Mouse (Mus musculus) hindbrain, embryonic 16.5 days (tissue): ENCODE measurements around the gene Tspan17. TPM values are rescaled to one million over a fixed set of nuclear protein-coding genes. Genes with fewer than 3 reads are reported as not detected.

Experiments used
- ATAC-seq: fragments of 200-750 bp; cut with Nextera tagmentation; 2 replicates; pipeline ENCODE4 v1.8.0; 2017; ENCODE audit warnings: moderate TSS enrichment, moderate library complexity
- H3K27ac ChIP-seq: fragments of 300-500 bp; sonication (generic); 2 replicates; pipeline ENCODE4 v1.5.1; 2014; ENCODE audit warnings: low read depth, mild to moderate bottlenecking, control low read depth, low read length, moderate library complexity
- H3K27me3 ChIP-seq: fragments of 300-500 bp; sonication (generic); replicated peaks from 2 replicates; pipeline ENCODE4 v1.6.1; 2014; ENCODE audit warnings: low read length; ENCODE audit not compliant: control insufficient read depth, insufficient read depth
- H3K36me3 ChIP-seq: fragments of 300-500 bp; sonication (generic); 2 replicates; pipeline ENCODE4 v1.6.1; 2014; ENCODE audit warnings: mild to moderate bottlenecking, low read length, moderate library complexity, mixed read lengths; ENCODE audit not compliant: control insufficient read depth, insufficient read depth
- H3K4me1 ChIP-seq: fragments of 300-500 bp; sonication (generic); 2 replicates; pipeline ENCODE4 v1.6.1; 2014; ENCODE audit warnings: low read depth, low read length; ENCODE audit not compliant: control insufficient read depth, insufficient read depth
- H3K4me2 ChIP-seq: fragments of 300-500 bp; sonication (generic); 2 replicates; pipeline ENCODE4 v1.6.1; 2014; ENCODE audit warnings: mild to moderate bottlenecking, low read length, control low read depth, moderate library complexity
- H3K4me3 ChIP-seq: fragments of 300-500 bp; sonication (generic); 2 replicates; pipeline ENCODE4 v1.5.1; 2014; ENCODE audit warnings: mild to moderate bottlenecking, low read length, control low read depth, moderate library complexity
- H3K9ac ChIP-seq: fragments of 300-500 bp; sonication (generic); 2 replicates; pipeline ENCODE4 v1.6.1; 2014; ENCODE audit warnings: low read depth, mild to moderate bottlenecking, control low read depth, low read length, moderate library complexity
- H3K9me3 ChIP-seq: fragments of 300-500 bp; sonication (generic); 2 replicates; pipeline ENCODE4 v1.6.1; 2014; ENCODE audit warnings: mild to moderate bottlenecking, low read length, moderate library complexity; ENCODE audit not compliant: control insufficient read depth
- WGBS: fragments of 180-500 bp; shearing (Covaris S2); extraction: QIAGEN DNeasy Blood & Tissue Kit; methylation state at CpG from one replicate; pipeline ENCODE4 v1.1.7; 2014; 5-methylcytosine and 5-hydroxymethylcytosine counted together
- polyA plus RNA-seq: library from polyadenylated mRNA; unstranded; fragments of >200 nt; fragmentation: Nextera tagmentation; extraction: Ambion mirVana; gene quantifications from 2 replicates; pipeline ENCODE4 v1.2.1, GENCODE M21; 2015

Tspan17 gene
- polyA plus RNA-seq = 105 and 131 TPM in 2 replicates

DNA sequence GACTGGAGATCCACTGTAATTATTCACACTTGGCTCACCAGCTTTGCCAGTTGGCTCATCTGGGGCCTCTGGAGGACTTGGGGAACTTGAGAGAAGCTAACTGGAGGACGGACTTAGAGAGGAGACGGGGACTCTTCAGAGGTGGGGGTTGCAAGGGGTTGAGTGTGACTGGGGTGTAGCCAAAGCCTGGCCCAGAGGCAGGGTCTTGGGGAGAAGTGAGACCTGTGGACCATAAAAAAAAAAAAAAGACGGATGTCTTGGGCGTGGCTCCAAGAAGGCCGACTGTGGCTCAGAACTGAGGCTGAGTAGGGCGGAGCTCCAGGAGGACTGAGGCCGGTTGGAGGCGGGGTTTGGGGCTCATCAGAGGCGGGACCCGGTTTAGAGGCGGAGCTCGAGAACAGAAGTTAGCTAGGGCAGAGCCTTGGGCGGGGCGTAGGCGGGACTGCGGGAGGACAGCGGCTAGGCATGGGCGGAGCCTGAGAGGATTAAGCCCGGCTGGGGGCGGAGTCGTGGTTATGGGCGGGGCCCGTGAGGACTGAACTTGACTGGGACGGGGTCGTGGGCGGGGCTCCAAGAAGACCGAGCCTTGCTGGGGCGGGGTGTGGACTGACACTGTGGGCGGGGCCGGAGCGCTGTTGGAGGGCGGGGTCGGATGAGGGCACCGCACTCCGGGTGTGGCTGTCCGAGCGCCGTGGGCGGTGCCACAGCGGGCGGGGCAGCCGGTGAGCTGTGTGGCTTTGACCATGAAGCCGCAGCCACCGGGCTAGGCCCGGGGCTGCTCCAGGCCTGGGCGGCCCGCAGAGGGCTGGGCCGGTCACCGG, at the start of gene Tspan17:
Tspan17 (plus strand) TSS at position 638 of the 821 bp plus-strand sequence.
- peak; percentile 90 for ATAC-seq
- Histone ChIP-seq H3K9me3 (no peaks in the 10 kb centered on the region), H3K27me3 (peaks cover 3% of the 10 kb centered on the region; the same call in 1 of the 2 replicates), H3K4me2 (peak within 1 kb of the TSS; percentile 79), H3K27ac (0 out of 2 replicates have a peak within 1 kb of the TSS, but pooled peaks have one; percentile 50), H3K9ac (peak within 1 kb of the TSS; percentile 70), H3K4me3 (peak within 1 kb of the TSS; percentile 59), H3K4me1 (peaks cover 11% of the 10 kb centered on the region), H3K36me3 (no peaks in the 10 kb centered on the region)
- WGBS = 3% methylated on average over 47 of the region's 49 CpGs

DNA sequence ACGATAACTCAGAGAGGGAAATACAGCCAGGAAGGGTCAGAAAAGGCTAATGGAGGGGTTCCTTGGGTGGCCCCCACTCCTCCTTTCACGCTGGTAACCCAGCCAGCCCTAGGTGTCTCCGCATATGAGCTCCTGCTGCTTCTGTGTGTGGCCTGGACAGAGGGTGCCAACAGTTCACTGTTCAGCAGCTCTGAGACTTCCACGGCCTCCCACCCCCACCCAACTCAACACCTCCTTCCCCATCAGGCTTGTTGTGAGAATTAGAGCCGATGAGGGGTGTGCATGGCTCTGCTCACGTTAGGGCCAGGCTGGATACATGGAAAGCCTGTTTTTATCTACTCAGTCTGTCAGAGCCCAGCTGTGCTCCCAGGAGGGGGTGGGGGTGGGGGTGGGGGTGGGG, 43.1 kb upstream of the Tspan17 start:
- peak overlapping the region; percentile 31 for H3K4me2 ChIP-seq
- peaks cover 3% of the 10 kb centered on the region; the same call in 1 of the 2 replicates for H3K36me3 ChIP-seq
- H3K4me1 ChIP-seq = peaks cover 23% of the 10 kb centered on the region
- H3K4me3 ChIP-seq = 0 out of 2 replicates have a peak overlapping the region, but pooled peaks have one; percentile 8
- peak overlapping the region; percentile 27; the same call in 1 of the 2 replicates for H3K9ac ChIP-seq
- H3K9me3 ChIP-seq = no peaks in the 10 kb centered on the region
- WGBS = 44% methylated on average over 6 of the region's 6 CpGs
- no peak for ATAC-seq
- H3K27ac ChIP-seq = no peak overlapping the region
- no peaks in the 10 kb centered on the region for H3K27me3 ChIP-seq

GRCm38 (mm10) chr13:54746896-54747295, 42.3 kb upstream of the Tspan17 start:
- Histone ChIP-seq H3K27ac (no peak overlapping the region), H3K4me1 (peaks cover 23% of the 10 kb centered on the region), H3K4me3 (no peak overlapping the region), H3K9ac (no peak overlapping the region), H3K36me3 (no peaks in the 10 kb centered on the region), H3K4me2 (peak overlapping the region; percentile 81), H3K9me3 (no peaks in the 10 kb centered on the region), H3K27me3 (no peaks in the 10 kb centered on the region)
- ATAC-seq = no peak
- WGBS = 21% methylated on average over 10 of the region's 10 CpGs

GRCm38 (mm10) chr13:54748190-54748589, 41.0 kb upstream of the Tspan17 start:
- ATAC-seq = no peak; the same call in 1 of the 2 replicates
- Histone ChIP-seq H3K9ac (peak overlapping the region; percentile 91), H3K4me2 (peak overlapping the region; percentile 81), H3K36me3 (no peaks in the 10 kb centered on the region), H3K27me3 (no peaks in the 10 kb centered on the region), H3K9me3 (no peaks in the 10 kb centered on the region), H3K4me3 (peak overlapping the region; percentile 72), H3K27ac (peak overlapping the region; percentile 94), H3K4me1 (peaks cover 23% of the 10 kb centered on the region)
- 77% methylated on average over 8 of the region's 8 CpGs for WGBS

DNA sequence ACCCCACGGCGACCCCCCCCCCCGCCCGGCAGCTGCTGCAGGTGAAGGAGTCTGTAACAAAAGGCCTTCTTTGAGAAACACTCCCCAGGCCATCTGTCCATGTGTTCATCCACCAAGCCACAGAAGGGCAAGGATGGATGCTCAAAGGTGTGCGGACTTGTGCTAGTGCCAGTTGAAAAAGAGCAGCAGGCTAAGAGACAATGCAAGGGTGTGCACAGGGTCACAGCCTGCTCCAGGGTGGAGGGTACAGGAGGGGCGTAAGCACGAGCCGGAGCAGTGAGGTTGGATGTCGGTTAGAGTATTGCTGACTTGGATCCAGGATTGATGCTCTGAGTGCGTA, 40.5 kb upstream of the Tspan17 start:
- WGBS = 27% methylated on average over 10 of the region's 10 CpGs
- H3K9ac ChIP-seq = peak overlapping the region; percentile 91
- H3K36me3 ChIP-seq = no peaks in the 10 kb centered on the region
- peaks cover 23% of the 10 kb centered on the region for H3K4me1 ChIP-seq
- no peaks in the 10 kb centered on the region for H3K27me3 ChIP-seq
- H3K4me2 ChIP-seq = peak overlapping the region; percentile 81
- H3K9me3 ChIP-seq = no peaks in the 10 kb centered on the region
- peak overlapping the region; percentile 72 for H3K4me3 ChIP-seq
- ATAC-seq = peak; percentile 40; the same call in 1 of the 2 replicates
- H3K27ac ChIP-seq = peak overlapping the region; percentile 94

GRCm38 (mm10) chr13:54749061-54749863, 39.9 kb upstream of the Tspan17 start:
- under 1% methylated on average over 76 of the region's 100 CpGs for WGBS
- Histone ChIP-seq H3K4me2 (peak overlapping the region; percentile 81), H3K36me3 (no peaks in the 10 kb centered on the region)

GRCm38 (mm10) chr13:54749864-54750411, 39.2 kb upstream of the Tspan17 start, which contains the start of gene Gprin1:
Gene Gprin1 (minus strand): TSS chr13:54749874.
- H3K4me1 ChIP-seq = peaks cover 28% of the 10 kb centered on the region
- peak within 1 kb of the TSS; percentile 81 for H3K4me2 ChIP-seq
- under 1% methylated on average over 29 of the region's 29 CpGs for WGBS

More at GRCm38 (mm10) chr13:54749061-54749863, 39.9 kb upstream of the Tspan17 start:
- H3K9ac ChIP-seq = peak overlapping the region; percentile 91
- H3K9me3 ChIP-seq = no peaks in the 10 kb centered on the region
- H3K4me1 ChIP-seq = peaks cover 23% of the 10 kb centered on the region
- ATAC-seq = peak; percentile 88
- H3K27me3 ChIP-seq = no peaks in the 10 kb centered on the region
- H3K4me3 ChIP-seq = peak overlapping the region; percentile 72
- peak overlapping the region; percentile 94 for H3K27ac ChIP-seq

GRCm38 (mm10) chr13:54750699-54751098, 38.5 kb upstream of the Tspan17 start:
- Histone ChIP-seq H3K4me3 (no peak overlapping the region), H3K9me3 (no peaks in the 10 kb centered on the region), H3K4me2 (no peak overlapping the region), H3K9ac (no peak overlapping the region), H3K27ac (no peak overlapping the region), H3K27me3 (no peaks in the 10 kb centered on the region), H3K36me3 (no peaks in the 10 kb centered on the region), H3K4me1 (peaks cover 36% of the 10 kb centered on the region)
- WGBS = 7% methylated on average over 8 of the region's 8 CpGs
- no peak for ATAC-seq

More at GRCm38 (mm10) chr13:54749864-54750411, 39.2 kb upstream of the Tspan17 start, which contains the start of gene Gprin1:
- Histone ChIP-seq H3K9ac (peak within 1 kb of the TSS; percentile 91), H3K27ac (peak within 1 kb of the TSS; percentile 94), H3K36me3 (no peaks in the 10 kb centered on the region), H3K27me3 (no peaks in the 10 kb centered on the region), H3K4me3 (peak within 1 kb of the TSS; percentile 72), H3K9me3 (no peaks in the 10 kb centered on the region)
- ATAC-seq = peak; percentile 67
